Mouse (Mus musculus): Measurements from ENCODE around the gene Mrpl27. TPM values are rescaled to one million over a fixed set of nuclear protein-coding genes. Genes with fewer than 3 reads are reported as not detected.

Mrpl27 gene
- total RNA-seq, 2 experiments from 2014 or later = 74.4 to 79.3 TPM

Other genes with a start within 250 kb of the Mrpl27 start
- gene Cacna1g, start 179.6 kb upstream of the Mrpl27 start, total RNA-seq (2021) = 10 to 100 TPM; 53.2 to 59.2 TPM
- gene Spata20, start 167.6 kb upstream of the Mrpl27 start, total RNA-seq (2021) = under 1 TPM in 1 of 2 experiments, not detected in 1; 0.79 TPM
- 1 to 10 TPM; 2.1 to 2.2 TPM for gene Epn3, start 153.8 kb upstream of the Mrpl27 start, total RNA-seq (2021)
- gene Mycbpap, start 132.0 kb upstream of the Mrpl27 start, total RNA-seq (2021) = 1 to 10 TPM; 2.1 to 3.7 TPM
- 1 to 10 TPM; 8.9 to 9.7 TPM for gene Rsad1, start 104.5 kb upstream of the Mrpl27 start, total RNA-seq (2021)
- under 1 TPM; 0.30 to 0.58 TPM for gene Chad, start 88.7 kb upstream of the Mrpl27 start, total RNA-seq (2021)
- gene Acsf2, start 51.9 kb upstream of the Mrpl27 start, total RNA-seq (2021) = 10 to 100 TPM; 17.2 to 19.2 TPM
- 10 to 100 TPM; 78.3 to 87.0 TPM for gene Lrrc59, start 24.0 kb upstream of the Mrpl27 start, total RNA-seq (2021)
- under 1 TPM in 1 of 2 experiments, not detected in 1; 0.25 TPM for gene Eme1, start 197 bp downstream of the Mrpl27 start, total RNA-seq (2021)
- 10 to 100 TPM; 22.8 to 24.6 TPM for gene Xylt2, start 23.7 kb downstream of the Mrpl27 start, total RNA-seq (2021)
- gene Gm11541, start 50.7 kb downstream of the Mrpl27 start, total RNA-seq (2021) = not detected
- under 1 TPM in 1 of 2 experiments, not detected in 1; 0.37 TPM for gene Cdc34b, start 88.0 kb downstream of the Mrpl27 start, total RNA-seq (2021)
- gene Tmem92, start 128.9 kb downstream of the Mrpl27 start, total RNA-seq (2021) = not detected

All from layer of hippocampus, adult 18-20 months (tissue).